Mouse (Mus musculus): ENCODE measurements at regions not wholly inside any gene's neighbourhood (a gene's known extent, or its start where the extent isn't known, plus 50 kb on each side); places are given as distances from the start of the nearest gene placed in this dataset.

- intact Hi-C loops (cut with DNase I) = no loop called here
- no peak for DNase-seq (ENCODE audit: low spot score in 2 of 2)
These were observed 135.9 kb upstream of the Kcnip4 start for GRCm38 (mm10) chr5:49660598-49660997.

- DNase-seq (ENCODE audit: low spot score in 2 of 2) = no peak
- intact Hi-C loops (cut with DNase I) = no loop called here
These were observed 126.2 kb upstream of the Kcnip4 start for GRCm38 (mm10) chr5:49650953-49651352.

GRCm38 (mm10) chr5:49645781-49646180, 121.1 kb upstream of the Kcnip4 start:
- intact Hi-C loops (cut with DNase I) = no loop called here
- DNase-seq (ENCODE audit: low spot score in 2 of 2) = no peak

DNA sequence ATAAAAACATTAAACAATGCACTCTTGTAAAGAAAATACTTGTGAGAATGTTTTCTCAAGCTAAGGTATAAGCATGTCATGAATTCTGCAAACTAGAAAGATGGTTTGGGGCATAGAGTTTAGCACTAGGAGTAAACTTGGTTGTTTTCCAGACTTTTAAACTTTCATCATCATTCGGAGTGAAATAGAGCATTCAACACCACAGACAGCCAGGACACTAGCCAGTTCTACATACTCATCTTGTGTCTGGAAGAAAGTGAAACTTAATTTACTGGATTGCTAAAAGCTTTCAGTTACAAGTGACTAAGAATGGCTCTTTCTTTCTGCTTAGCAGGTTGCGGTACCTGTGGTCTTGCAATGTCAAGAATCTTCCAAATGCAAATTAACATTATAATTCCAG, 119.9 kb upstream of the Kcnip4 start:
- intact Hi-C loops (cut with DNase I) = no loop called here
- no peak for DNase-seq (ENCODE audit: low spot score in 2 of 2)

DNA sequence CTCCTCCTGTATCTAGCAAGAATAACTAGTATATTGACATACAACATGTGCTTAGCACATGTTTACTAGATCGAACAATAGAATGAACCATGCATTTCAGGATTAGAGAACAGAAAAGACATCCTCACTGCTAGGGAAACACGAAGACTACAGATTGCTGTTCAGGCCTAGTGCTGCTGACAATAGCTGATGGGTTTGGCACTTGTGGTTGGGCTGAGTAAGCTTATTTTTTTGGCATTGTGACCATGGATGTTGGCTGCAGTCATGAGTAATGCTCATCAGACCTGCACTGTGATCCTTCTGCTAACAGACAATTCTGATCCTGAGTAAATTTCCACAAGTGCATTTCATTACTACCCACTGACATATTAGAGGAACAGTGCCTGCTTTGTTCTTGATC, 117.7 kb upstream of the Kcnip4 start:
- intact Hi-C loops (cut with DNase I) = no loop called here
- DNase-seq (ENCODE audit: low spot score in 2 of 2) = no peak

DNA sequence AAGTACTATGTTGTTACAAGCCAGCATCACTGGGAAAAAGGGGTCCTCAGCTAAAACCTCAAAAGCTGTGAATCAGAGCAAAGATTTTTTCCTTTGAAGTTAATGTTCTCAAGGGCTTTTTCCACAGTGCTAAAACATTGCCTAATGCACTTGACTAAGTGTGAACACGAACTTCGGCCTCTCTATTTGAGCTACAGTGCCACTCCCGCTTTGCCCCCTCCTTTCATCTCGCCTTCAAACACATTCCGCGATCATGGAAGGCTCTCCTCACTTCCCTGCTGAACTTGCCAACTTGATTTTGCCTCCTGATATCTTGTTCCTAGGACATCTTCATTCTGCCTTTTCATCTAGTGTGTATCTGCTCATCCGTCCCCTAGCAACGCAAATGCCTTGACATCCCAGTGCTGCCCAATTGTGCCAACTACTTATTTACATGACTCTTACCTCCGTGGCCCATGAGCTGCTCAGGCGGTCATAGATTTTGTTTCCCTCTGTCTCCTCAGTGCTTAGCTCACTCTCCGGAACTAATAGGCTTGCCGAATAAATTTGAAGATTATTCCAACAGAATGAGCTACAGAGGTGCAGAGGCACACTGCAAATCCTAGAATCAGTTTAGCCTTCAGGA, 116.6 kb upstream of the Kcnip4 start:
- intact Hi-C loops (cut with DNase I) = no loop called here
- no peak for DNase-seq (ENCODE audit: low spot score in 2 of 2)

DNA sequence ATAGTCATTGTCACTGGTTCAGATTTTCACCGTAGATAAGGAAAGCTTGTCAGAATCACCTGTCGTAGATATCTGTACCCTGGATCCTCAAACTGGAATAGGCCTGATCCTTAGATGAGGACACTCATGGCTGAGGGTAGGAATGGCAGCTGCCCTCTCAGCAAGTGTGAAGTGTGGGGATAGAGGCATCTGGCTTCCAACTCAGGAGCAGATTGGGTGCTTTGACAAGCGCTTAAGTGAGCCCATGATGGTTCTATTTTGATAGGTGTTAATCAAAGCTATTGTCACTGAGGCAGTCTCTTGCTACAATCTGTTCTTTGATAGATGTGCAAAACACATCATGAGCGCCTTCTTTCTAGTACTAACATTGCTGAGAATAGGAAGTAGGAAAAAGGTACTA, 114.9 kb upstream of the Kcnip4 start:
- DNase-seq (ENCODE audit: low spot score in 2 of 2) = no peak
- intact Hi-C loops (cut with DNase I) = loop anchor here (10.0 kb wide), 1 partner anchor 115 kb away; the partner anchor contains the start of gene Kcnip4

DNA sequence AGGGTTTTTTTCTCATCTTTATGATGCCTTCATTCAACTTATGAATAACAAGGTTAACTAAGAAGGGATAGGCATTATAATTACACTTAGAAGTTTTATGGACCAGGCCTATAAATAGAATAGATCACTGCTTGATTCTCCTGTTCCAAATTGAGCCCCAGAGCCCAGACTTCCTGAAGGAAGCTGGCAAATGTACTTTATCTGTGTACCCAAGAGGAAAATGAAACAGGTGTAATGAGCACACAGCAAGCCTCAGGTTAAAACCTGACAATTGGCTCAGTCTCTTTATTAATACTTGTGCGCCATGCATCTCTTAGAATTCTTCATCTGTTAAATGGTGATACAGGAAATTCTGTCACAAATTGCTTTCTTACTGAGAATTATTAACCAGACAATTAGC, 95.4 kb upstream of the Kcnip4 start:
- intact Hi-C loops (cut with DNase I) = no loop called here
- DNase-seq (ENCODE audit: low spot score in 2 of 2) = no peak

- intact Hi-C loops (cut with DNase I) = no loop called here
- DNase-seq (ENCODE audit: low spot score in 2 of 2) = no peak
These were observed 82.1 kb upstream of the Kcnip4 start for GRCm38 (mm10) chr5:49606761-49607160.

DNA sequence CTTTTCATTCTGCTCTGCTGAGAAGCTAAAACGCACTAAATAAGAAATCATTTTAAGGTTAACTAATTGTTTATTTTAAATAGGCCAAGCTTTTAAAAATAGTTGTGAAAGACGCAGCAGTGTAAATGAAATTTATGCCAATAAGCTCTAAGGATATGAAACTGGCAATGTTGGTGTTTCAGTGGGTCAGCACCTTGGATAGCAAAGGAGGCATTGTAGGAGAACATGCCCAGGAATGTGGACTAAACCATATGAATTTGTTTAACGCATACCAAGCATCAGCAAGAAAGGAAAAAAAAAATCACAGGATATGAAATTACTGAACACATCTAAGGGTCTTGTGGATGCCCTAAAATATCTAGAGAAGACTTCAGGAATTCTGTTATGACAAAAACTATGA, 56.1 kb upstream of the Kcnip4 start:
- intact Hi-C loops (cut with DNase I) = no loop called here
- DNase-seq (ENCODE audit: low spot score in 2 of 2) = no peak

- no peak for DNase-seq (ENCODE audit: low spot score in 2 of 2)
- intact Hi-C loops (cut with DNase I) = no loop called here
These were observed 51.2 kb upstream of the Kcnip4 start for GRCm38 (mm10) chr5:49575901-49576300.

Data from left cerebral cortex, postnatal 36 days (tissue).